Mouse (Mus musculus): ENCODE measurements around the gene Mageb2. TPM values are rescaled to one million over a fixed set of nuclear protein-coding genes. Genes with fewer than 3 reads are reported as not detected.
"Not testable (repeated sequence)": the region's sequence is repeated elsewhere in the genome, so short reads cannot be mapped to it uniquely, and the experiment has no call there.

Mageb2 gene
- polyA plus RNA-seq (2015; fragmentation: Nextera tagmentation; extraction: Ambion mirVana) = not detected in 2 replicates

DNA sequence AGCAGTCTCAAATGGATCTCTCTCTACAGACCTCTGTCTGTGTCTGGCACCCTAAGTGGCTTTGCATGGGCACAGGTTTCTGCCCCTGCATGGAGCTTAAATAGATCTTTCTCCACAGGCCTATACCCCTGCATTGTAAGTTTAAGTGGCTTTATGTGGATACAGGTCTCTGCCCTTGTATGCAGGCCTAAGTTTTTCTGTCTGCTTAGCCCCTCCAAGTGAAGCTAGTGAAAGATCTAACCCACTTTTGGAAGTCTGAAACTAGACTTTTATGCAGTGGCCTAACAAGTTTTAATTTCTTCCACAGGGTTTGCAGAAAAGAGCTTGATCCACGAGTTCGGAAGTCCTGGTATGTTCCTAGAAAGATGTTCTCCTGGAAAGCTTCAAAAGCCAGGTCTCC lies at the start of gene Mageb2:
Mageb2 (plus strand) TSS at position 301 of the 400 bp plus-strand sequence.
- WGBS = 79% methylated on average over 2 of the region's 2 CpGs

DNA sequence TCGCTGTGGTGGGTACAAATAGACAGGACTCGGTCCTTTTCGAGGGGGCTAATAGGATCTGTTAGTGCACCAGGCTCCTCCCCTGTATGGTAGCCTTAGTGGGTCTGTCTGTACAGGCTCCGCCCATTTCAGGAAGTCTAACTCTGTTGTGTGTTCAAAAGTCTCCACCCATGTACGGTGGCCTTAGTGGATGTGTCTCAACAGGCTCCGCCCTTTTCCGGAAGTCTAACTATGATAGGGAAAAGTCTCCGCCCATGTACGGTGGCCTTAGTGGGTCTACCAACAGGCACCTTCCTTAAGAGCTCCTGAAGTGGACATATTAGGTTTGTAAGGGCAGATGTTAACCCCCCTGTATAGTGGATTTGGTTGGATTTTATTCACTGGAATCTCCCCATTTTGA lies 18.2 kb upstream of the Mageb2 start:
- WGBS = 94% methylated on average over 9 of the region's 9 CpGs
- not testable (repeated sequence) for ATAC-seq

More for the DNA sequence above, at the start of gene Mageb2:
- H3K9me3 ChIP-seq; H3K36me3 ChIP-seq; H3K4me3 ChIP-seq (replicated peaks); H3K27me3 ChIP-seq; H3K9ac ChIP-seq (replicated peaks); H3K4me2 ChIP-seq (replicated peaks); H3K27ac ChIP-seq; H3K4me1 ChIP-seq (replicated peaks); ATAC-seq: not testable (repeated sequence)

More for the DNA sequence above, 18.2 kb upstream of the Mageb2 start:
- not testable (repeated sequence) for H3K4me1 ChIP-seq (replicated peaks); H3K4me3 ChIP-seq (replicated peaks); H3K27ac ChIP-seq; H3K27me3 ChIP-seq; H3K9me3 ChIP-seq; H3K9ac ChIP-seq (replicated peaks); H3K36me3 ChIP-seq; H3K4me2 ChIP-seq (replicated peaks)

Other genes with a start within 250 kb of the Mageb2 start
- not detected in 2 replicates for gene Gm5072, start 60.8 kb downstream of the Mageb2 start, polyA plus RNA-seq (2015; fragmentation: Nextera tagmentation; extraction: Ambion mirVana)
- not detected in 2 replicates for gene Gm8914, start 148.4 kb downstream of the Mageb2 start, polyA plus RNA-seq (2015; fragmentation: Nextera tagmentation; extraction: Ambion mirVana)
- gene 1700084M14Rik, start 244.2 kb downstream of the Mageb2 start, polyA plus RNA-seq (2015; fragmentation: Nextera tagmentation; extraction: Ambion mirVana) = not detected in 2 replicates